Mouse (Mus musculus): Measurements from ENCODE around the gene Rin3. TPM values are rescaled to one million over a fixed set of nuclear protein-coding genes. Genes with fewer than 3 reads are reported as not detected.

The Rin3 gene
- polyA plus RNA-seq, 1 experiment from 2014 or later, result 3.2 TPM

DNA sequence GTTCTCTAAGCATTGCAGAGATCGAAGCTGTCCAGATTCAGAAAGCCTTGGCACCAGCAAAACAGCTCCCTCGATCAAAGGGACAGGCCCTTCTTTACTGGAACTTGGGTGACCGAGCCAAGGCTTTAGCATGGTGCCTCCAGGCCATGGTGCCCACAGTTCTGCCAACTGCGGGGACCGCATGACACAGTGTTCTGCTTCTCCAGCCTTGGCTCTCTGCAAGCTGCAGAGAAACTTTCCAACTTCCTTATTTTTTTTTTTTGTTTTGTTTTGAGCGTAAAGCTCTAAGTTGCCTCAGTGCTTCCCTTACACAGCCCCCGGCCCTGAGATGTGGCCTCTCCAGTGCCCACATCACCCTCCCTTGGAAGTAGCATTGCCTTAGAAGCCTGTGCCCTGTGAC lies 82.2 kb downstream of the Rin3 start:
- Histone ChIP-seq H3K27me3 (replicated peaks) (no peaks in the 10 kb centered on the region), H3K4me1 (no peaks in the 10 kb centered on the region), H3K4me2 (no peak overlapping the region), H3K9me3 (replicated peaks) (no peaks in the 10 kb centered on the region), H3K9ac (replicated peaks) (no peak overlapping the region), H3K4me3 (replicated peaks) (no peak overlapping the region), H3K27ac (replicated peaks) (no peak overlapping the region), H3K36me3 (no peaks in the 10 kb centered on the region)
- WGBS, result 93% methylated on average over 7 of the region's 7 CpGs
- no peak for ATAC-seq (ENCODE audit: low FRiP score)

DNA sequence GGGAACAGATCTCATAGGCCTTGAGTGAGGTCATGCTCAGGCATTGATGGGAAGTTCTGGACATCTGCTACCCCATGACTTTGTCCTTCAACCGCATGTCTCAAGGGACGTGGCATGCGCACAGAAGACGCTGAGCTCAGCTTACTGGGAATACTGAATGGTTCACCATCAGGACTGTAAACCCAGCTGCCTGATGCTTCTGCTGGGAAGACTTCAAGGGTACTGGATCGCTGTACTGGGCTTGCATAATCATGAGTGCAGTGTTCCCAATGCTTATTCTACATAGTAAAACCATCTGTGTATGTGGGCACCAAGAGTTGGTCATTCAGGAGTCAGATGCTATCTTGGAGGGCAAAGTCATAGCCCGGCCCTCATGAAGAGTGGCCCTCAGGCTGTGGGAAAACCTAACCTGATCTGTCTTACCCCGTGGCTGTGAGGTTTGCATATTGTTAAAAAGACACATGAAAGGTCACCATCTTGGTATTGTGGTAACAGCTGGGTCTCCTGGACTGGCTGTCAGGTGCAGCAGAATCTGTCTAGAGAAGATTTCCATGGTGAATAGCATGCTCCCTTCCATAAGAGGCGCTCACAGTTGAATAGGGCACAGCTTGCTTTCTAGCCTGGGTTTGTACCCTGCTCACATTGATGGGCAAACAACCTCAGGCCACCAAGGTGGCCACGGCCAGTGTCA lies 83.4 kb downstream of the Rin3 start:
- H3K27ac ChIP-seq (replicated peaks), result no peak overlapping the region
- 92% methylated on average over 9 of the region's 9 CpGs for WGBS
- no peaks in the 10 kb centered on the region for H3K9me3 ChIP-seq (replicated peaks)
- H3K36me3 ChIP-seq, result no peaks in the 10 kb centered on the region
- H3K4me2 ChIP-seq, result no peak overlapping the region
- H3K4me1 ChIP-seq, result no peaks in the 10 kb centered on the region
- no peak overlapping the region for H3K4me3 ChIP-seq (replicated peaks)
- no peak for ATAC-seq (ENCODE audit: low FRiP score)
- H3K27me3 ChIP-seq (replicated peaks), result no peaks in the 10 kb centered on the region
- H3K9ac ChIP-seq (replicated peaks), result no peak overlapping the region

DNA sequence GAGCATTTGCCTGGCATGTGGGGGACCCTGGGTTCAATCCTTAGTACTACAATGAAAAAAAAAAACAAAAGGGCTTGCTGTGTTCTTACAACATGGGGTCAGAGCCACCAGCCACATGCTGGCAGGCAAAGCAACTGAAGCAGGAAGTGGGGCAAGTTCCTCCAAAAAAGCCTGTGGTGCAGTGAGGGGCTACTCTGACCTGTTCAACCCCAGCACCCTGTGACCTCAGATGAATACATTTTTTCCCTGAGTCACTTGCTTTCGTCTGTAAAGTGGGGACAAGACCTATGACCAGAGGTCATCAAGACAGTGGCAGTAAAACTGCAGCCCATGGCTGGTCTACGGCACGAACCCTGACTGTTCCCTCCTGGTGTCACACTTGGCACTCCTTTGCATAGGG lies 84.2 kb downstream of the Rin3 start:
- Histone ChIP-seq H3K36me3 (no peaks in the 10 kb centered on the region), H3K4me3 (replicated peaks) (no peak overlapping the region), H3K9ac (replicated peaks) (no peak overlapping the region), H3K27me3 (replicated peaks) (no peaks in the 10 kb centered on the region), H3K27ac (replicated peaks) (no peak overlapping the region), H3K9me3 (replicated peaks) (no peaks in the 10 kb centered on the region), H3K4me1 (no peaks in the 10 kb centered on the region), H3K4me2 (no peak overlapping the region)
- no peak for ATAC-seq (ENCODE audit: low FRiP score)
- WGBS, result 78% methylated on average over 3 of the region's 3 CpGs

DNA sequence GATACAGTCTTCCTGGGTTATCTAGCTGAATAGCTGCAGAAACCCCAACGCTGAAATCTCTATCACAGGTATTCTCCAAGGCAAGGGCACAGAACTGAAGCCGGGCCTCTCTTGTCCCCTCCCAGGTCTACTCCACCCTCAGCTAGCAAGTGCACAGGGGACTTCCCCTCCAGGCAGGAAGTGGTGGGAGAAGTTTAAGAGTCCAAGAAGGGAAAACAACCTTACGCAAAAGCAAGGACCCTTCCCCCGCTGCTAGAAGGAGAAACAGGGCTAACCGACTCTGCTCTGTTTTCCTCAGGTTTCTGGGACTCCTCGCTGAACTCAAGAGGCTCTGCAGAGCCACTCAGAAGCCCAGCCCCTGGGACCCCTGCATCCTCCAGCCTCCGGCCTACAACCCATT lies 85.2 kb downstream of the Rin3 start:
- Histone ChIP-seq H3K27me3 (replicated peaks) (no peaks in the 10 kb centered on the region), H3K4me1 (no peaks in the 10 kb centered on the region), H3K27ac (replicated peaks) (no peak overlapping the region), H3K9ac (replicated peaks) (no peak overlapping the region), H3K4me2 (no peak overlapping the region), H3K4me3 (replicated peaks) (no peak overlapping the region), H3K36me3 (no peaks in the 10 kb centered on the region), H3K9me3 (replicated peaks) (no peaks in the 10 kb centered on the region)
- no peak for ATAC-seq (ENCODE audit: low FRiP score)
- WGBS, result 88% methylated on average over 7 of the region's 7 CpGs

DNA sequence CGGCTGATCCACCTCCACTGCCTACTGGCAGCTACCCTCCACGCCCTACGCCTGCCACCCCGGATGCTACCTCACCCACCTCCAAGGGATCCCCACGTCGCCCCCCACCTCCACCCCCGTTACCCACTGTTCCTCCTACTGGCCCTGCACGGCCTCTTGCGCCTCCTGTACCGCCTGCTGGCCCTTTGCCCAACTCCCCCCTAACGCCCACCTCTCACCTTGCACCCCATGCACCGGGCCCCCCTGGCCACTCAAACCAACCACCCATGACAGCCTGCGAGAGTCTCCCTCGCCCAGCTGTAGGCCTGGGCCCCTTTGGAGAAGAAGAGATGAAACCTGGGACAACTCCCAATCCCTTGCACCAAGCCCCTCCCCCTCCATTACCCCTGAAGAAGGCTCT lies 85.7 kb downstream of the Rin3 start:
- Histone ChIP-seq H3K4me1 (no peaks in the 10 kb centered on the region), H3K27me3 (replicated peaks) (no peaks in the 10 kb centered on the region), H3K36me3 (no peaks in the 10 kb centered on the region), H3K27ac (replicated peaks) (no peak overlapping the region), H3K9ac (replicated peaks) (no peak overlapping the region), H3K9me3 (replicated peaks) (no peaks in the 10 kb centered on the region), H3K4me3 (replicated peaks) (no peak overlapping the region), H3K4me2 (no peak overlapping the region)
- ATAC-seq (ENCODE audit: low FRiP score), result no peak
- 86% methylated on average over 14 of the region's 14 CpGs for WGBS

DNA sequence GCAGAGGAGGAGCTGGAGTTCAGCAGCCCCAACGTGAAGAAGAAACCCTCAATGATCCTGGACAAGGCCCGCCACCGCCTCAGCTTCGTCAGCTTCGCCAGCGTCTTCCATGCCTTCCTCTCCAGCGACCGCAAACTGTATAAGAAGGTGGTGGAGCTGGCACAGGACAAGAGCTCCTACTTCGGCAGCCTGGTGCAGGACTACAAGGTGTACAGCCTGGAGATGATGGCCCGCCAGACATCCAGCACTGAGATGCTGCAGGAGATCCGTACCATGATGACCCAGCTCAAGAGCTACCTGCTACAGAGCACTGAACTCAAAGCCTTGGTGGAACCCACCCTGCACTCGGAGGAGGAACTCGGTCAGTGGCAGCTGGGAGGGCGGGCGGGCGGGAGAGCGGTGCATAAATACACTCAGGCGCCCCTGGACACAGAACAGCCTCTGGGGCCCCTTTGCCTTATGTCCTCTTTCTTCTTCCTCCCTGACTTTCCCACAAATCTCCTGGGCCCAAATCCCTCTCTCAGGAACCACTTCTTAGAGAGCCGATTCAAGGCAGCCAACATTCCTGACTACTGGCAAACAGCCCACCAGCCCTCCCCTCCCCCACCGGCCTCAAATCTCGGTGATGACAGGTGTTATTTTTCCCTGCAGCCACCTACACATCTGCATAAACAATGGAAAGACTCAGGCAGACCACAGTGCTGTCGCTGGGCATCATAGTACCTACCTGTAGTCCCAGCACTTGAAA lies 86.8 kb downstream of the Rin3 start:
- no peaks in the 10 kb centered on the region for H3K27me3 ChIP-seq (replicated peaks)
- H3K4me3 ChIP-seq (replicated peaks), result no peak overlapping the region
- no peak overlapping the region for H3K27ac ChIP-seq (replicated peaks)
- ATAC-seq (ENCODE audit: low FRiP score), result no peak
- 82% methylated on average over 22 of the region's 22 CpGs for WGBS
- H3K9ac ChIP-seq (replicated peaks), result no peak overlapping the region
- no peaks in the 10 kb centered on the region for H3K36me3 ChIP-seq
- no peak overlapping the region for H3K4me2 ChIP-seq
- no peaks in the 10 kb centered on the region for H3K4me1 ChIP-seq
- H3K9me3 ChIP-seq (replicated peaks), result no peaks in the 10 kb centered on the region

DNA sequence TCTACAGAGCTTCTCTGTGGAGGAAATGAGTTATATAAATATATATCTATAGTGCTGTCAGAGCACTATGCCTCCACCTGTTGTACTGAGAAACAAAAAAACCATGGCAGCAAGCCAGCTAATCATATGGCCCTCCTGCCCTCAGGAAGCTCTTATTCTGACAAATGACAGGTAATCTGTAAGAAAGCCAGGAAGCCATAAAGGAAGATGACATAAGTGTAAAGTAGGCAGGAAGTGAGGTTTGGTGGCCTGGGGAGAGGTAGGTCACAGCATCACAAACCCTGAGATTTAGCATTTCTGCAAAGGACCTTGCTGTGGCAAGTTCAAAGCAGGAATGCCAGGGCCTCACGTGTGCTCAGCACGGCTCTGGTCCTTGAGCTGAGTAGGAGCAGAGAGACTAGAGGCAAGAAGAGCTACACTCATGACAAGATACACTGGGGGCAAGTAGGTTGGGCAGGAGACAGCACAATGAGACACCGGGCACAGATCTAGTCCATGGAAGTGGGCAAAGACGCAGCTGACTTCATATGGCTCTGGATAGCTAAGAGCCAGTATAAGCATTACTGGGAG lies 88.2 kb downstream of the Rin3 start:
- WGBS, result 90% methylated on average over 4 of the region's 4 CpGs
- Histone ChIP-seq H3K27ac (replicated peaks) (no peak overlapping the region), H3K4me3 (replicated peaks) (no peak overlapping the region), H3K4me2 (no peak overlapping the region), H3K9me3 (replicated peaks) (no peaks in the 10 kb centered on the region), H3K4me1 (no peaks in the 10 kb centered on the region), H3K36me3 (no peaks in the 10 kb centered on the region), H3K27me3 (replicated peaks) (no peaks in the 10 kb centered on the region), H3K9ac (replicated peaks) (no peak overlapping the region)
- ATAC-seq (ENCODE audit: low FRiP score), result no peak

DNA sequence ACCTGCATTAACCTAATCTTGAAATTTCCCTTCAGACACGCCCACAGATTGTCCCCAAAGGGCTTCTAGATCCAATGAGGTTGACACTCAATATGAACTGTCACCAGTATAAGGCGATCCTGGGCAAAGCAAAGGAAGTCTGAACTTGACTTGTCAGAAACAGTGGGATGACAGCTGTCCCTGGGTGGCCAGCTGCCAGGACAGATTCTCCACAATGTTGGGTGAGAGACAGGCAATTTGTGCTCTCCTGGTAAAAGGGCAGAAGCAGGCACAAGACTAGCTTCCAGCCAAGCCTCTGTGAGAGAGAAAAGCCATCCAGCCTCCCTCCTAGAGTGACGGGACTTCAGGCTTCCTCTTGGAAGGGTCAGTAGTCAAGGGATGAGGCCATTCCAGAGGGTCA lies 89.5 kb downstream of the Rin3 start:
- no peak overlapping the region for H3K4me3 ChIP-seq (replicated peaks)
- WGBS, result 80% methylated on average over 3 of the region's 3 CpGs
- H3K4me1 ChIP-seq, result no peaks in the 10 kb centered on the region
- H3K9ac ChIP-seq (replicated peaks), result no peak overlapping the region
- H3K27ac ChIP-seq (replicated peaks), result no peak overlapping the region
- no peaks in the 10 kb centered on the region for H3K36me3 ChIP-seq
- no peak for ATAC-seq (ENCODE audit: low FRiP score)
- no peak overlapping the region for H3K4me2 ChIP-seq
- H3K27me3 ChIP-seq (replicated peaks), result no peaks in the 10 kb centered on the region
- no peaks in the 10 kb centered on the region for H3K9me3 ChIP-seq (replicated peaks)

DNA sequence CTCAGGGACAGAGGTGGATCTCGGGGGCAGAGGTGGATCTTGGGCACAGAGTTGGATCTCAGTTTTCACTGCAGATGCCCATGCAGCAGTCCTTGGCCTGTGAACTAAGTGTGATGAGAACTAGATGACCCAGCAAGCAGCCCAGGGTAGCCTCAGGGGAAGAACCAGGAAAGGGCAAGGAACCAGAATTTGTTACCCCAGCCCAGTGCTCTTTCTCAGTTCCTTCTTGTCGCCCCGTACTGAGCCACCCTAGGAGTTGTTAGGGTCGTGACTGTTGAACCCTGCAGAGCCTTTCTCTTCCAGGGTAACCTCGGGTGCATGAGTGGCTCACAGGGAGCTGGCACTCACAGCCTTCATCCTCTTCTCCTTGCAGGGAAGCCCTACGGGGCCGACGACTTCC lies 99.3 kb downstream of the Rin3 start:
- no peak overlapping the region for H3K4me3 ChIP-seq (replicated peaks)
- no peak for ATAC-seq (ENCODE audit: low FRiP score)
- H3K27ac ChIP-seq (replicated peaks), result no peak overlapping the region
- no peak overlapping the region for H3K9ac ChIP-seq (replicated peaks)
- H3K9me3 ChIP-seq (replicated peaks), result no peaks in the 10 kb centered on the region
- no peaks in the 10 kb centered on the region for H3K36me3 ChIP-seq
- H3K4me1 ChIP-seq, result no peaks in the 10 kb centered on the region
- 80% methylated on average over 8 of the region's 8 CpGs for WGBS
- no peaks in the 10 kb centered on the region for H3K27me3 ChIP-seq (replicated peaks)
- no peak overlapping the region for H3K4me2 ChIP-seq

DNA sequence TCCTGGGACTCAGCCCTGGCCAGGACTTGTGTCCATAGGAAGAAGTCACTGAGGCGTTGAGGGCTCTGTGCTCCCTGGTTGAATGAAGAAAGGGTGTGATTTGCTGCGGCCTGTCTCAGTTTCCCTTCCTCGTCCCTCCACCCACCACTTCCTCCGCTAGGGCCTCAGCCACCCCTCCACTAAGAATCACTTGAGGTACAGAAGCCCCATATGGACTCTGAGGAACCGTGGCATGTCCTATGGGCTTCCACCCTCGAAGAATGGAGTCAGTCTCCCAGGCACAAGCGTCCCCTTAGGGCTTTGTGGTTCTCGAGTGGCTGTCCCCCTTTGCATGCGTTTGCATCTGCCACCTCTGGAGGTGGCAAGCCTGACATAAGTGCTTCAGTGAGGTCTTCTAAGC lies 100.4 kb downstream of the Rin3 start:
- ATAC-seq (ENCODE audit: low FRiP score), result no peak
- Histone ChIP-seq H3K4me1 (no peaks in the 10 kb centered on the region), H3K36me3 (no peaks in the 10 kb centered on the region), H3K9me3 (replicated peaks) (no peaks in the 10 kb centered on the region), H3K27me3 (replicated peaks) (no peaks in the 10 kb centered on the region), H3K9ac (replicated peaks) (no peak overlapping the region), H3K27ac (replicated peaks) (no peak overlapping the region), H3K4me3 (replicated peaks) (no peak overlapping the region), H3K4me2 (no peak overlapping the region)
- 89% methylated on average over 9 of the region's 9 CpGs for WGBS

DNA sequence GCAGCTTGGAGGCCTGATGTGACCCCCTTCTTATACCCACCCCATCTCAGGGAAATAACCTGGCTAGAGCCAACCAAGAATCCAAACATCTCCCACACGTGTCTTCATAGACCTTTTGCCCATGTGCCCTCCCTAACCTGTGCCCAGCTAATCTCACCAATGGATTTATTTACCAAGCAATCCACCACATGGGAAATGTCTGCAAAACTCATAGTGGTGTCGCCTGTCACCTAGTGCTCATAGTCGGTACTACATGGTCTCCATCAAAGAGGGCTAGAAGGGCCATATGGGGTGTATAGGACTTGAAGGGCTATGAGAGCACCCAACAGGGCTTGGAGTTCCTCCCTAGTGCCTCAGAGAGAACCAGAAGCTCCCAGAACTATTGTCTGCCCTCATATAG lies 102.0 kb downstream of the Rin3 start:
- H3K27ac ChIP-seq (replicated peaks), result no peak overlapping the region
- no peak overlapping the region for H3K4me2 ChIP-seq
- no peaks in the 10 kb centered on the region for H3K9me3 ChIP-seq (replicated peaks)
- no peaks in the 10 kb centered on the region for H3K4me1 ChIP-seq
- no peak overlapping the region for H3K9ac ChIP-seq (replicated peaks)
- WGBS, result 32% methylated on average over 3 of the region's 3 CpGs
- H3K27me3 ChIP-seq (replicated peaks), result no peaks in the 10 kb centered on the region; the same call in 1 of the 2 replicates
- ATAC-seq (ENCODE audit: low FRiP score), result peak; percentile 60
- H3K4me3 ChIP-seq (replicated peaks), result no peak overlapping the region
- H3K36me3 ChIP-seq, result no peaks in the 10 kb centered on the region

DNA sequence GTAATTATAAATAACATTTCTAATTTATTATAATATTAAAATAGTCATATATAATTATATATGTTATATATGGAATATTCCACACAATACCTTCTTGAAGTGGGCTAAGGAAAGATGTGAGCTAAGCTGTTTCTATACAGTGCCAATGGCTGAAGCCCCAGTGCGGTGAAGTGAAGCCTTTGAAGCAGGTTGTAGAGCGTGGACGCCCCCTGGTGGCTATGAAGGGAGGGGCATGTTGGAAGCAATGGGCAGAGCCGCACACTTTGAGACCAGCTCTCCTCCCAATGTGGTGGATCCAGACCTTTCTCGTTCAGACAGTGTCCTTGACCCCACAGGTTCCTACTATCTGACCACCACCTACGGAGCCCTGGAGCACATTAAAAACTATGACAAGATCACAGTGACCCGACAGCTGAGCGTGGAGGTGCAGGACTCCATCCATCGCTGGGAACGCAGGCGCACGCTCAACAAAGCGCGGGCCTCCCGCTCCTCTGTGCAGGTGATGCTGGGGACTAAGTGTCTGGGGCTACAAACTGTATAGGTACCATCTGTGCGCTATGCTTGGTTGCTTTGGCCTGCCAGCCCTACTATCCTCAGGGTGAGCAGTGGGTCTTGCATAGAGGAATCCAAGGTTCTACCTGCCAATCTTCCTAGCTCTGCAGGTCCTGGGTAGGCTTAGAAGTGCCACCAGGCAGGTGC lies 104.5 kb downstream of the Rin3 start:
- H3K9me3 ChIP-seq (replicated peaks), result no peaks in the 10 kb centered on the region
- peak; percentile 87 for ATAC-seq (ENCODE audit: low FRiP score)
- H3K27ac ChIP-seq (replicated peaks), result no peak overlapping the region
- H3K4me1 ChIP-seq, result no peaks in the 10 kb centered on the region
- H3K9ac ChIP-seq (replicated peaks), result no peak overlapping the region
- H3K36me3 ChIP-seq, result no peaks in the 10 kb centered on the region
- no peak overlapping the region for H3K4me2 ChIP-seq
- WGBS, result 55% methylated on average over 16 of the region's 16 CpGs
- no peak overlapping the region for H3K4me3 ChIP-seq (replicated peaks)
- H3K27me3 ChIP-seq (replicated peaks), result no peaks in the 10 kb centered on the region; the same call in 1 of the 2 replicates

Measured in neural tube, embryonic 15.5 days (tissue).